ENCODE assay signal across 18 mouse cellular contexts in the genomic region with DNA sequence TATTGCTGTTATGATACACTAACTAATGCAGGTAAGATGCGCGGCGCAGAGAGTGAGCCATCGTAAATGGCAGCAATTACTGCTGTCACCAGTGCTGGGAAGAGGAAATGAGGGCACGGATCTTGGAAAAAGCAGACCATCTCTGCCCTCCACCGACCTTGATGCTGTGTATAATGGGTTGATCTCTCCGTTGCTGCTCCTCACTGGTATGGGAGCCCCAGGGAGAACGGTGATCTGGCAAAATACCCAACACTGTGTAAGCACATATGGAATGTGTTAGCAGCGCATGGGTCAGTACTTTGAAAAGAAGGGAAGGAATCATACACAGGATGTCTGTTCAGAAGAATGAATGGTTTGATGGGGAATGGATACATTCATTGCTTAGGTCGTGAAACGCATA.
"Had no signal": no experiment of that assay in that cellular context is flagged by ENCODE, and none has a peak within 500 bp of the region (broad histone marks: within the 10 kb centered on the region; RNA-seq: fewer than 3 reads in every experiment).

No protein-coding gene starts in this region.

- DNase-seq: lung, adult 18-20 months; lung, embryonic 14.5 days; lung, postnatal 10 days; lung, postnatal 4 days; midbrain, embryonic 14.5 days; retina, postnatal 1 day; right cerebral cortex, adult 18-20 months; right cerebral cortex, postnatal 25 days; right cerebral cortex, postnatal 4 days; spleen, adult 18-20 months; thymus, adult 18-20 months; thymus, postnatal 14 days; thymus, postnatal 36 days had no signal

- H3K4me1 ChIP-seq: midbrain, embryonic 10.5 days; neural tube, embryonic 13.5 days; neural tube, embryonic 15.5 days had no signal

- H3K27me3 ChIP-seq: neural tube, embryonic 13.5 days; neural tube, embryonic 15.5 days had no signal

- H3K36me3 ChIP-seq: midbrain, embryonic 10.5 days; neural tube, embryonic 13.5 days; neural tube, embryonic 15.5 days had no signal

- H3K4me2 ChIP-seq: lung, embryonic 14.5 days; neural tube, embryonic 13.5 days; neural tube, embryonic 15.5 days had no signal

- H3K4me3 ChIP-seq: midbrain, embryonic 10.5 days; myocyte; neural tube, embryonic 13.5 days; neural tube, embryonic 15.5 days had no signal

- H3K9me3 ChIP-seq: midbrain, embryonic 10.5 days; neural tube, embryonic 13.5 days; neural tube, embryonic 15.5 days had no signal

- H3K27ac ChIP-seq: midbrain, embryonic 10.5 days; neural tube, embryonic 13.5 days; neural tube, embryonic 15.5 days had no signal

- H3K9ac ChIP-seq: lung, embryonic 14.5 days; neural tube, embryonic 13.5 days; neural tube, embryonic 15.5 days had no signal

- ATAC-seq: midbrain, embryonic 16.5 days had no signal
